Mouse (Mus musculus) ES-CJ7 (cell line): ENCODE measurements at regions not wholly inside any gene's neighbourhood (a gene's known extent, or its start where the extent isn't known, plus 50 kb on each side); places are given as distances from the start of the nearest gene placed in this dataset.
A peak's percentile ranks its signal among the peaks of the same experiment; 100 is the strongest.

ENCODE experiments used
- DNase-seq: peaks from one replicate; pipeline ENCODE4 v3.0.0; 2011; ENCODE audit warnings: low read depth, low spot score

DNA sequence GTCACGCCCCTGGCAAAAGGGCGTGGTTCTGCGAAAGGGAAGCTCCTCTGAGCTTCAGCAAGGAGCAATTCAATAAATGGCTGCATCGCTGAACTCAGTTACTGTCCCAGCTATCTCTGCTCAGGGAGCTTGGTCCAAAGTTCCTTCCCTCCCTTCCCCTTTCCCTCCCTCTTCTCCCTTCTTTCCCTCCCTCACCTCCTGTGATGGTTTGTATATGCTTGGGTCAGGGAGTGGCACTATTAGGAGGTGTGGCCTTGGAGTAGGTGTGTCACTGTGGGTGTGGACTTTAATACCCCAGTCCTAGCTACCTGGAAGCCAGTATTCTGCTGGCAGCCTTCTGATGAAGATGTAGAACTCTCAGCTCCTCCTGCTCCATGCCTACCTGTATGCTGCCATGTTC, 120.5 kb downstream of the Erv3 start:
- no peak for DNase-seq

DNA sequence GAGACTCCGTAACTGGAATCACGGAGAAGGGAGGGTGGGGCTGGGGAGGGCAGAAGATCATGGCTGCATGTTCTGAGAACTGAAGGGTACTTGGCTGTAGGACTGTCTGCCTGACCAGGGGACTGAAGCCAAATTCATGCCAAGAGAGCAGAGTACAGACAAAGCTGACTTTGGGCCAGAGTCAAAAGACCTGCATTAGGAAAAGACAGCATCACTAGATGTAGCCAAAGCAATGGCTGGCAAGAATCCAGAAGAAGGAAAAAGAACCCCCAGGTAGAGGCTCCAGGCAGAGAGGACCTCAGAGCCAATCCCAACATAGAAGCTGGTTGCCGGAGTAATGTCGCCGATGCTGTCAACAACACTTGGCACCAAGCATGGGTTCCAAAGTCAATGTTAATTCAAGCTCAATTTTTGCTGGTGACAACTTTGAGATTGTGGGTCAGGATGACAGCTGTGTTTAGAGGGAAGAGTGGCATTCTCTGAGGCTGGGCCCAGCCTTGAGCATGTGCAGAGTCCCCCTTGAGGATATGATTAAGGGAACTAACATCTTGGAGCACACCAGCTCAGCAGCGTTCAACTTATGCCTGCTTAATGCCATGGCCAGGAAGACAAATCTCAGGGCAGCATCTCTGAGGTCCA, 124.7 kb downstream of the Erv3 start:
- DNase-seq, result no peak

DNA sequence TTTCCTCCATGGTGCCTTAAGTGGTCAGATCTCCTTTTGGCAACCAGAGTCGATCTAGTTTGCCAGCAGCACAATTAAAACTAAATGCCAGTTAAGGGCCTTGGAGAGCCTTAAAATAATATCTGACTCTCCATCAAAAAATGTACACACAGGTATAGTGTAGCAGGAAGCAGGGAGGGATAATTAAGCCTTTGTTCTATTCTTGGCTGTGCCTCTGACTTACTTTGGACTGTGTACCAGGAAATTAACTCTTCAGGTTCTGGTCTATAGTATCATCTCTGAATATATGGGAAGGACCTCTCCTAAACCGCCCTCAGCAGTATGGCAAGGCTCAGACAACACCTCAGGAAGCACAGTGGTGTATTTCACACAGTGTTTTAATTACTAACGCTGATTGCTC, 133.0 kb downstream of the Erv3 start:
- DNase-seq, result no peak

DNA sequence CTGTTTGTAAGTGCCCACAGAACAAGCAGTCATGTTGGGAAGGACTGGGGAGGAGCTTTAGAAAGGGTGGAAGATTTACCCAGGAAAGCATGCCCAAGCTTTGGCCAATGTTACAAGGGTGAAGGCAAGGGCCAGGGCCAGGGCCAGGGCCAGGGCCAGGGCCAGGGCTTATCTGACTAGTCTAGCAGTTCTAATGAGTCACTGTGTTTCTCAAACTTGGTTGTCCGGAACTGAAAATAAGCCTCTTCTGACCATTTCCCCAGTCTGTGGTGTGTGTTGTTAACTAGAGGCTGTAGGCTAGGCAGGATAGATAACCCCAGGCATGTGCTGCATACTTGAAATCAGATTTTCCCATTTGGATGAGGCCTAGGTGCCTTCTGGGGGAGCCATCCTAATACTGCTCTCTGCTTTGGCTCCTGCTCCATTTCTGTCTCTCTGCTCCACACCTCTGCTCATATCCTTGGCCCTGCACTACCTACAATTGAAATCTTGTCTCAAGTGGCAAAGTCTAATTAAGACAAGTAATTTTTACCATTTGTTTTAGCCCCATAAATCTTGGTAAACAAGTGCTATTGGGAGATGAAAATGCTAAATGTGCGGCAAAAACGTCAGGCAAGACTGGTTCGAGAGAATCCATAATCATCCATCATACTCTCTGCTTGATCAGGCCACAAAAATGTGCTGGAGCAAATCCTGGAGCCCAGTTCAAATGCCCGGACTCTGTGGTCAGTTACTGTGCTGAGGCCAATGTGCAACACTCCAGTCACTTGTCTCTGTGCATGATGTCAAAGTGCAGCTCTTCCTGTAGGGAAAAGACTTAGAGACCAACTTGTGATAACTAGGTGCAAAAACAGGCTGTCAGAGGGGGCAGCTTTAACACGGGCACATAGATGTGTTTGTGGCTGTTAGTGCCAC, 137.7 kb downstream of the Erv3 start:
- DNase-seq, result no peak

DNA sequence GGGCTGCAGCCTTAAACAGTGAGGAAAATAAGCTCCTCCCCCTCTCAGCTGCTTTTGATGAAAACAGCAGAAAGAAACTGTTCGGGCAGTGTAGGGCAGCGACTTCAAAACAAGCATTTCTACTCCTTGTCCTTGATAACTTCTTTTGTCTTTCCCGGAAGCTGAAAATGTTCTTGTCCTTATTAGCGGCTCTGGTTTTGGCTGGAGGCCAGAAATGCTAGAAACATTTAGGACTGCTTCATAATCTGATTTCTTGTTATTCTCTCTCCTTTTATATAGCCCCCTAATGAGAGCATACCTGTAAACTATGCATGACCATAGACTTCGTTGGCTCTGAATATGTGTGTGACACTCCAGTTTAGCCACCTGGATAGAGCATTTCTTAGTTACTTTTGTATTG, 142.0 kb downstream of the Erv3 start:
- DNase-seq, result no peak

DNA sequence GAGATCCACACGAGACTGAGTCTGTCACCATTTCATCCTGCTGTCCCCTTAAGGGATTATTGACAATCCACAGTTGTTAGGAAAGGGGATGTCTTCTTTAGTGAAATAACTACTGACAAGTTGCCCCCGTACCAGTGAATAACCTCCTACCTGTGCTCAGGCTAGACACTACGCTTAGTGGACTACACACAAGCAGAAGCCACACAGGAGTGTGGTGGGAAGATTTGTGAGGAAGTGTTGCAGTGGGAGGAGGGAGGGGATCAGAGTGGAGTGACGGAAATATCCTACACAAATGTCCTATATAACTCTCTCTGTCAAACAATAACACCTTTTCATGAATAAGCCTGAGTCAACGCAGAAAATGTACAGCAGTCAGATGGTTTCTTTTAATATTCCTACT, 142.7 kb downstream of the Erv3 start:
- DNase-seq, result no peak

DNA sequence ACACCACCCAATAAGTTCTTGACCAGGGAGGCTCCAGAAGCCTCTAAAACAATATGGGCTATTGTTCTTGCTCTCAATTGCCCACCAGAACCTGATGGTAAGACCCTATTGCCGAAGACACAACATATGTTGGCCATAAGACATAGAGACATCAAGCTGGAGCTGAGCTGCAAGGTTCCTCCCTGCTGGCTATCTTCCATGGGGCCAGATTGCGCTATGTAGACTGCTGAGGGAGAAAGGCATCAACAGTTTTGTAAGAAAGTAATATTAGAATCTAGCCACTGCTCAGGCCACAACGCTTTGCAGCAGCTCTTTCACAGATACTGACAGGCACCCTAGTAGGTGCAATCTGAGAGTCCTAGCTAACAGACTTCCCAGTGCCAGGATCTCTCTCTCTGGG, 144.2 kb downstream of the Erv3 start:
- no peak for DNase-seq

DNA sequence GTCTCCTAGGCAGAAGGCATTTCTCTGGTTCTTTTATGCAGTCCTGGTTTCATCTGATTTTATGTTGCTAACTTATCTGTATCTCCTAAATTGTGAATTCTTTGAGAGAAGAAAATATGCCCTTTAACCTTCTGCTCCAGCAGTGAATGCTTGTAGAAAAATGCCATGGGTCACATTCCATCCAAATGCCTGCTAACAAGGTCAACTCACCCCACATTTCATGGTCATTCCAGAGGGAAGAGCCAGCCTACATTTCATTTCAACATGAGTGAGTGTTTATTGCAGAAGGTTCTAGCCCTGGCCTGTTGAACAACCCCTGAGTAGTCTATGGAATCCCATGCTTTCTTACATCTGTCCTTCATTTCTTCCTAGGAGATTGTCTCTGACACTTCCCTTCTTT, 147.7 kb downstream of the Erv3 start:
- no peak for DNase-seq

DNA sequence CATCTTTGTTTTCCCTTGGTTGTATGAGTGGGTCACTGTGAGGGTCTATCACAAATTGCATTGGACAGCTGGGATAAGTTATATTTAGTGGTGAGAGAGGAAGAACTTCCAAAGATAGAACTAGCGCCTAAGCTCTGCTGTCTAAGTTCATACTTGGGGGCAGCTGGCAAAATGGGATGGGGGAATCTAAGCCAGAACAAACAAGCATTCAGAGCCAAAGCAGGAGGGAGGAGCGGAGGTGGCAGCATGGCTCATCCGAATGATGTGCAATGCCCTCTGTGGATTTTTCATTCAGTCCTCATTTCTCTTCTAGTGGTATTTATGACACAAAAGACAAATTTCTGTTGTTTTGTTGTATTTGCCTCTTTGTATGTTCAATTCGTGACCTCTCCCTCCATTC, 144.5 kb upstream of the Adra1d start:
- no peak for DNase-seq

DNA sequence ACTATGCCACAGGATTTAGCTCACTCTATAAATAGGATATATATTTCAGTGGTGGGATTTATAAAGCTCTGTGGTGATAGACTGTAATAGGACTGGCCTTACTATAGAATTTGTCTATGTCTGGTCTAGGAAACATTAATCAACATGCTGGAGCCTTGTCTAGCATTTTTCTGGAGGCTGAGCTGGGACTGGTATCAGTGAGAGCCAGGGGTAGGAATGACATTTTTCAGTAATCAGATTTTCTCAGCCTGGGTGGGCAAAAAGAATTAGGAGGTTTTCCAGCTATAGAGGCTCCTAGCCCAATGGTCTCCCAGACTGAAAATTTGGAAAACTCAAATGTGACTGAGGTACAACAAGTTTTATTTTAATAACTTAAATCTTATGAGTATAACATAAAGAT, 142.3 kb upstream of the Adra1d start:
- DNase-seq, result no peak

DNA sequence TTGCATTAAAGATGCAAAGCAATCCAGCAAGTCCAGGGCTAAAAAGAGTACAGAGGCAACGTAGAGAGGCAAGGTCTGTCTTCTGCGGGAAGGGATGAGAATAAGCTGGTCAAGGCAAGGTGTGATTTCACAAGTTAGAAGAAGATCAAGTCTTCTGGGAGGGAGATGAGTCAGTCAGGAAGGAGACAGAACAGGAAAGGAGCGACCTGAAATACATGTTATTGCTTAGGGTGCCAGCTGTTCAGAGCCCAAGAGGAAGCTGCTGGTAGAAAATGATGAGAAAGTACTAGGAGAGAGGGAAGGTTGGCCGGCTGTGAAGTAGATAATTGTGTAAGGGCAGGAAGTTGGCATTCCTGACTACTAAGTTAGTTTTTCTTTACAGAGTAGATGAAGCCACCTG, 140.1 kb upstream of the Adra1d start:
- DNase-seq, result no peak

DNA sequence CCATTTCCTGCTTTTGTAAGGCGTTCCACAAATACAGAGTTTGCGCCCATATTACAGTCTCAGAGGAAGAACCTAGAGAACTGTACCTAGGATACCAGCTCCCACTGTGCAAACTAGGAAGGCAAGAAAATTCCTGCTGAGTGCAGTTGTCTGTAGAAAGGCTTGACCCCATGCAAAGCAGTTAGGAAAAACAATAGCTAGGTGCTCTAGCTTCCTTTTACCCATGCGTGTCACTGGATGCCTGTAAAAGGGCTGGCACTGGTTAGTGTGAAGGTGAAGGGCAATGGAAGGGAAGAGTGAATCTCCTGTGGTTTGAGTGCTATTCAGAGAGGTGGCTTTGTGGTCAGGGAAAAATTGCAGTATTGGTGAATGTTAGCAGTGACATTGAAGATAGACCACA, 137.7 kb upstream of the Adra1d start:
- peak; percentile 20 for DNase-seq

DNA sequence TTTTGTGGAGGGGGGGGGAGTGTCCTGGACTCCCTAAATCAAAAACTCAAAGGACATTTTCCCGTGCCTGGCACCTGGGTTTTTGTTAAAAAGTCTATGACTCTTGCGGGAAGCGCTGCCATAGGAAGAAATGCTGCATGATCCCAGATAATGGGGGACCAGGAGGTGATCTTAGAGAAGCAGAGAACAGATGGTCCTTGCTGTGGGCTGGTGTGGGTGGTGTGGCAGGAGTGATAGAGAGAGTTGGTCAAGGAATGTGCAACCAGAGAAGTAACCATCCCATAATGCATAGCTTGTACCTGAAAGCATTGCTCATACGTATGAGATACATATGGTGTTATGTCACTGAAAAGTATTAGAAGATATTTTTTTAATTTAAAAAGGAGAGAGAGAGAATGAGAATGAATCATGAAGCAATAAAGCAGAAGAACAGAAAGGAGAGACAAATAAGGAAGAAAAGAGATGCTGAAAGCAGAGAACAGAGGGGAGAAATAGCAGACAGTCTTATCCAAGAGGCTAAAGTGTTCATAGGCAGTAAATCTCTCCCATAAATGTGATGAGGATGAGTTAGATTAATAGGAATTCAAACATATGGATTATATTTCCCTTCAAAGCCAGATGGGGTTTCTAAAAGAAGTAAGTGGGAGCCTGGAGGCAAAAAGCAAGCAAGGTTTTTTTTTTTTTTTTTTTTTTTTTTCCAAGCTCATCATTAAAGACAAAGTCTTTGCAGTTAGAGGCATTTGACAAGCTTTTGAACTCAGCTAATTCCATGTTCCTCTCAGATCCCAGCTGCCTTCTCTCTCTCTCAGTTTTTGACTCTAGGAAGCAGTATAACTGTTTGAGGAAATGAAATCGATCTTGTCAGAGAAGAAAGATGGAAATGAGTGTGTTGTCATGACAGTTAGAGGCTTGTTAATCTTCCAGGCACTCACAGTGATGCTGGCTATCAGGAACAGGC, 136.2 kb upstream of the Adra1d start:
- DNase-seq, result no peak

DNA sequence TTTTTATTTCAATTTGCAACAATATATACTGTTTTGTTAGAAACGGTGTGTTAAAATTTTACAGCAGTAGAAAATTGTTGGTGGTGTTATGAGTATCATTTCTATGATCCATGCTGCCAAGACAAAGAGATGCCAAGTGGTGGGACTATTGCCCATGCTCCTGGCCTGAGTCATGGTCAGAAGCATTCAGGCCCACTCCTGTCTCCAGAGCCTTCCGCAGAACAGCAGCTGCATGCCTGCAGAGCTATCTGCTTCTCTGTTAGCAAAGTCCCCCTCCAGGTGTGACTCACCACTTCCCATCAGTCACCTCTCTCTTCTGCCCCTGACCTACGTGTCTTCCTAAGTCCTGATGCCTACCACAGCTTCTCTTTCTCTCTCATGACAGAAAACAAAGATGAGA, 134.2 kb upstream of the Adra1d start:
- no peak for DNase-seq

DNA sequence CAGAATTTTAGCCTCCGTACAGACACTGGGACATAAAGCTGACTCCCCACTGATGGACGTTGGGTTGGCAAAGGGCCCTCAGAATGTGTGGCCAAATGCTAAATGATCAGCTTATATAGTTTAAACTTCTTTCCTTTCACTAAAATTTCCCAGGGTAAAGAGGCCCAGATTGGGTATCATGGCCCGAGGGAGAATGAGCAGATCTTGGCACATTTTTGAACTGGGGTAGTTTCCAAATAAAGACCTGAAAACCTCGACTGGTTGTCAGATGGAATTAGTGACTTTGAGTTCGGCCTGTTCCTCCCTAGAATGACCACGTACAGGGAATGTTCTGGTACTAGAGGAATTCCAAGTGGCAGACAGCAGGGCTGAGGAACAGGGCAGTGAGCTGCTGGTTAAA, 127.9 kb upstream of the Adra1d start:
- DNase-seq, result no peak

DNA sequence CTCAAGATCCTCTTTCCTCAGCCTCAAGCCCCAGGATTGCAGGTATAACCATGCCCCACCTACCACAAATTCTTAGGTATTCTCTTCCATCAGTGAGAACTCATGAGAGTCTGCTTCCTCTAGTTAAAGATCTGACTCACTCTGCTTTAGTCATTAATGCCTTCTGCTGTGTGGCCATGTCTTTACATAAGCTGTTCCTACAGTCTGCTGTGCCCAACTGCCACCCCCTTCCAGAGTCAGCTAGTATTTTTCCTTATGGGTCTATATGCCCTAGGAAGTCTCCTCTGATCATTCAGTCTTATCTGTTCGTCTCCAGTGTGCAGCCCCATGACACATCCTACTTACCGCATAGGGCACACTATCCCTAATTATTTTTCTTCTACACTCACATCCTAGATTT, 126.2 kb upstream of the Adra1d start:
- no peak for DNase-seq

DNA sequence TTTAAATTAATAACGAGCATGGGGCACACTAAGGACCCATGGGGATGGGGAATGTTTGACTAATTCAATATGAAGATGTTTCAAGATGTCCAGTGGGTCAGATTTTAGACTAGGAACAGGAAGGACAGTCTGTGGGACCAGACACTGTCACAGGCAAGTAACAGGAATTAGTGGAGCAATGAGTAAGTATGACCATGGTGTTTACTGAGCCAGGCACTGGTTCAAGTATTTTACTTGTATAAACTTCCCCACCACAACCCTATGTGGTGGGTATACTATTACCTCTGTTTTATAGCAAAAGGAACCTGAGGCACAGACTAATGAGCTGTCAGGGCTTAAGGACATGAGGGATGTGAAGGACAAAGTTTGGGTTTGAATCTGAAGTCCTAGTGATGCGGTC, 125.4 kb upstream of the Adra1d start:
- DNase-seq, result no peak

DNA sequence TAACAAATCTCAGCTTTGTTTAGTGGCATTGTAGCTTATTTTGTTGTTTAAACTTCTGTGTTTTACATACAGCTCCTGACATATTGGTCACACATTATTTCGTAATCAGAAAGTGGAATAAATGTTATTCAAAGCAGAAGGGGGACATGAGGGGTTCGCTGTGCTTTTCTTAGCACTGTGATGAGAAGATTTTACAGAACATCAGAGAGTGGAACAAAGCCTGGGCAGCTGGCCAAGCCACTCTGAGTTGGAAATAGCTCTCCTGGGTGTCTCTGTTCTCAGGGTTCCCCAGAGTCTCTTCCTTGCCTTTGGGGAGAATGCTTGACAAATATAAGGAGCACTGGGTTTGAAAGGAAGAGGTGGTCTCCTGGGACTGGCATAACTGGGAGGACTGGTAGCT, 124.7 kb upstream of the Adra1d start:
- no peak for DNase-seq

DNA sequence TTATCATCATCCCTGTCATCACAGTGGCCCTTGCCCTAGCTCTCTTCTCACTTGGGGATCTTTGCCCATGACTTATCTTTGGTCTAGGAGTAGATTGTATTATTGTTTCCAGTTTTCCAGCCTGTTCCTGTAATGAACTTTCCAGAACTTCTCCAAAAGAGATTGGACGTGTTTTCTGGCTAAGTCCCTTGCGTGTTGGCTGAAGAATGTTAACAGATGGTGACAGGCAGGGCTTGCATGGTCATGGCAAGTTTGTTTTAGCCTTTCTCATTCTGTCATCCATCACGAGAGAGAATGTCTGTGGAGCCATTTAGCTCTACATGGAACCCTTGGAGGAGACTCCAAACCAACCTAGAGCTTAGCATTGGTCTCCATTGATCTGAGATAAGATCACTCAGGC, 123.2 kb upstream of the Adra1d start:
- no peak for DNase-seq

DNA sequence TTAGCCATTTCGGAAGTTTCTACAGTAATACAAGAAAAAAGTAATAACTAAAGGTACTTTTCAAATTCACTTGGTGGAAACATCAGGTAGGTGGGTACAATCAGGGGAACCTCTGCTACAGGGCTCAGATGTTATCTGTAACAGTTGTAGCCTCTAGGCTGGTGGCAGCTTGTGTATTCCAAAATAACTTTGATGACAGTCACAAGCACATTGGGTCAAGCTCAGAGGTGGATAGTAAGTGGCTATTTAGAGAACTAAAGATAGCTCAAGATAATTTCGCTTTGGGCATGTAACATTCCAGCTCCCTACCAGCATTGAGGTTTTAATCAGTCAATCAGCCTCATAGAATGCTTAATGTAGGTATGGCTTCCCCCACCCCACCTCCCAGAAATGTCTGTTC, 121.7 kb upstream of the Adra1d start:
- no peak for DNase-seq

DNA sequence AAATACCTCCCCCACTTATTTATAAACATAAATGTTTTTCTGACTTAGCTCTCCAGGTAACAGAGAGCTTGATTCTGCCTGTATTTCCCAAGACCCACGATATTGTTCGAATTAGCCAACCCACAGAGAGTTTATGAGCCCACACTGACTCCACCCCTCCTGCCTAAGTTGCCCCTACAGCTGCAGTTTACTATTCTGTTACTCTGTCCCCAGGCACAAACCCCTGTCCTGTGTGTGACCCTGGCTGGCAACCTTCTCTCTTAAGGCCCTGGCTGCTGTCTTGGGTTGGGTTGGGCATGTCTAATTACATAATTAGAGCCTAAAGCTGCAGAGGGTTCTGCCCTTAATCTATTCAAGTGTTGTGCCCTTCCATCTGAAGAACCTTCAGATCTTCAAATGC, 116.4 kb upstream of the Adra1d start:
- DNase-seq, result no peak

DNA sequence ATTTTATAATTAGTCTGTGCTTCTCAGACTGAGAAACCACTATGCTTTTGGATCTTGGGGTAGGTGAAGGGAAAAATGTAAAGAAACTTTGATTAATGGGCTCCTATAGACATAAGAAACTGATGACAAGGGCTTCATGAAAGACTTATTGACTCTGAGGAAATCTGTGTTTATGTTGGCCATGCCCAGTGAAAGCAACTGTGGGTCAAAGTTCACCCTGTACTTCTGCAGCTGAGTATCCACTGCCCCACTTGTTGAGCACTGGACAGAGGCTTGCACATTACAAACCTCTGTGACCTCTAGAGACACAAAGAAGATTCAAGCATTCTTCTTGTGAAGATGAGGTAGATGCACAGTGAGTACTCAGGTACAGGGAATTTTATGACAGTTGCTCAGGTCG, 114.7 kb upstream of the Adra1d start:
- no peak for DNase-seq
